Mouse (Mus musculus) spleen, adult 2 months (tissue): ENCODE measurements around the gene Hormad2. TPM values are rescaled to one million over a fixed set of nuclear protein-coding genes. Genes with fewer than 3 reads are reported as not detected.

ENCODE experiments used
- DNase-seq, 2 experiments: peaks; one replicate each; pipeline versions ENCODE4 v3.0.0 to v3.0.0-alpha.2; 2012 to 2021; ENCODE audit warnings: low spot score in 2 of 2, low read depth in 1 of 2
- H3K27ac ChIP-seq: fragments of 200-500 bp; 2 replicates; pipeline ENCODE4 v1.5.1; 2012; ENCODE audit warnings: low read length, inconsistent platforms; ENCODE audit not compliant: insufficient read depth
- H3K27me3 ChIP-seq: fragments of 200-500 bp; 2 replicates; pipeline ENCODE4 v1.6.1; 2012; ENCODE audit warnings: mild to moderate bottlenecking, moderate library complexity, low read length, inconsistent platforms; ENCODE audit not compliant: control insufficient read depth, insufficient read depth
- H3K36me3 ChIP-seq: fragments of 200-500 bp; 2 replicates; pipeline ENCODE4 v1.6.1; 2012; ENCODE audit warnings: mild to moderate bottlenecking, low read length, inconsistent platforms; ENCODE audit not compliant: control insufficient read depth, insufficient read depth
- H3K4me1 ChIP-seq: fragments of 200-500 bp; 2 replicates; pipeline ENCODE4 v1.6.1; 2011; ENCODE audit warnings: inconsistent platforms; ENCODE audit not compliant: control insufficient read depth, insufficient read depth, insufficient read length
- H3K4me3 ChIP-seq: fragments of 200-500 bp; 2 replicates; pipeline ENCODE4 v1.5.1; 2011; ENCODE audit warnings: mild to moderate bottlenecking, inconsistent platforms; ENCODE audit not compliant: insufficient read depth, insufficient read length; ENCODE audit errors: extremely low read depth
- CTCF ChIP-seq: fragments of 200-500 bp; IDR thresholded peaks from 2 replicates; pipeline ENCODE4 v1.5.1; 2011; ENCODE audit warnings: mild to moderate bottlenecking, inconsistent platforms; ENCODE audit not compliant: insufficient read depth, insufficient read length, insufficient replicate concordance; ENCODE audit errors: extremely low read depth
- POLR2A ChIP-seq: fragments of 200-500 bp; IDR thresholded peaks from 2 replicates; pipeline ENCODE4 v1.6.1; 2011; ENCODE audit warnings: low read depth, low read length, inconsistent platforms
- WGBS: fragments of 180-500 bp; shearing (Covaris S2); methylation state at CpG from one replicate; pipeline ENCODE4 v1.1.7; 2018; 5-methylcytosine and 5-hydroxymethylcytosine counted together
- polyA plus RNA-seq: library from polyadenylated mRNA; depleted of rRNA; stranded (reverse); fragments of >200 nt; gene quantifications from 2 replicates; pipeline ENCODE4 v1.2.3, GENCODE M21; 2012

Gene Hormad2
- polyA plus RNA-seq, 1 experiment: 0.05 TPM

- Histone ChIP-seq H3K27me3 (no peaks in the 10 kb centered on the region), H3K27ac (no peak overlapping the region), H3K4me3 (no peak overlapping the region), H3K4me1 (no peaks in the 10 kb centered on the region), H3K36me3 (no peaks in the 10 kb centered on the region)
- no peak for TF ChIP-seq CTCF
- TF ChIP-seq POLR2A: no peak
- 94% methylated on average over 3 of the region's 3 CpGs for WGBS
- DNase-seq: no peak
Observed at GRCm38 (mm10) chr11:4352637-4353036, 88.3 kb downstream of the Hormad2 start.

- Histone ChIP-seq H3K36me3 (no peaks in the 10 kb centered on the region), H3K27ac (no peak overlapping the region), H3K4me1 (no peaks in the 10 kb centered on the region), H3K27me3 (no peaks in the 10 kb centered on the region), H3K4me3 (no peak overlapping the region)
- WGBS: 35% methylated on average over 4 of the region's 4 CpGs
- TF ChIP-seq CTCF (no peak), POLR2A (no peak)
- DNase-seq: no peak
Observed at GRCm38 (mm10) chr11:4343926-4344325, 97.0 kb downstream of the Hormad2 start.

- no peaks in the 10 kb centered on the region for H3K27me3 ChIP-seq
- TF ChIP-seq POLR2A: no peak
- TF ChIP-seq CTCF: no peak
- WGBS: 77% methylated on average over 7 of the region's 7 CpGs
- no peak for DNase-seq
- H3K27ac ChIP-seq: no peak overlapping the region
- H3K4me1 ChIP-seq: no peaks in the 10 kb centered on the region
- no peaks in the 10 kb centered on the region for H3K36me3 ChIP-seq
- no peak overlapping the region for H3K4me3 ChIP-seq
Observed at GRCm38 (mm10) chr11:4342027-4342426, 98.9 kb downstream of the Hormad2 start.

- no peak for TF ChIP-seq POLR2A
- TF ChIP-seq CTCF: no peak
- Histone ChIP-seq H3K27ac (no peak overlapping the region), H3K4me3 (no peak overlapping the region), H3K36me3 (no peaks in the 10 kb centered on the region), H3K27me3 (no peaks in the 10 kb centered on the region), H3K4me1 (no peaks in the 10 kb centered on the region)
- WGBS: 91% methylated on average over 9 of the region's 9 CpGs
- no peak for DNase-seq
Observed at GRCm38 (mm10) chr11:4340109-4340779, 100.7 kb downstream of the Hormad2 start.

GRCm38 (mm10) chr11:4339275-4339674 lies 101.6 kb downstream of the Hormad2 start:
- 77% methylated on average over 1 of the region's 1 CpGs for WGBS
- Histone ChIP-seq H3K36me3 (no peaks in the 10 kb centered on the region), H3K27me3 (no peaks in the 10 kb centered on the region), H3K27ac (no peak overlapping the region), H3K4me1 (no peaks in the 10 kb centered on the region), H3K4me3 (no peak overlapping the region)
- TF ChIP-seq CTCF (no peak), POLR2A (no peak)
- no peak for DNase-seq

- Histone ChIP-seq H3K27me3 (no peaks in the 10 kb centered on the region), H3K4me1 (no peaks in the 10 kb centered on the region), H3K27ac (no peak overlapping the region), H3K4me3 (no peak overlapping the region), H3K36me3 (no peaks in the 10 kb centered on the region)
- no peak for TF ChIP-seq POLR2A
- no peak for TF ChIP-seq CTCF
- no peak for DNase-seq
- 63% methylated on average over 8 of the region's 8 CpGs for WGBS
Observed at GRCm38 (mm10) chr11:4336693-4337283, 104.1 kb downstream of the Hormad2 start.
